8 mouse cellular contexts compared by ENCODE assay signal in genomic region chr6:39562166-39563015, GRCm38 (mm10). TPM values are rescaled to one million over a fixed set of nuclear protein-coding genes. Genes with fewer than 3 reads are reported as not detected.
DNase-seq lines count a peak whose midpoint lies in the region; ATAC-seq and TF ChIP-seq lines count a peak whose summit lies in the region.

No protein-coding gene starts in this region.

- peak overlapping the region; percentile 5; the same call in 1 of the 2 replicates for H3K4me3 ChIP-seq in ES-Bruce4 (ENCODE audit: low read depth, low read length)
- H3K4me3 ChIP-seq in forebrain, embryonic 12.5 days (replicated peaks) = no peak overlapping the region
- 0 out of 2 replicates have a peak overlapping the region, but pooled peaks have one; percentile 9 for H3K4me3 ChIP-seq in heart, postnatal 0 days (ENCODE audit: low read depth, low read length)
- H3K4me3 ChIP-seq in liver, embryonic 13.5 days (replicated peaks) = peak overlapping the region; percentile 26
- 0 out of 2 replicates have a peak overlapping the region, but pooled peaks have one; percentile 6 for H3K4me3 ChIP-seq in stomach, postnatal 0 days (ENCODE audit: low read depth, low read length)

- no peaks in the 10 kb centered on the region for H3K9me3 ChIP-seq in ES-Bruce4 (replicated peaks; ENCODE audit: control insufficient read depth, insufficient read depth, low read length, poor library complexity, severe bottlenecking)
- H3K9me3 ChIP-seq in forebrain, embryonic 12.5 days = no peaks in the 10 kb centered on the region
- H3K9me3 ChIP-seq in heart, postnatal 0 days (replicated peaks; ENCODE audit: control insufficient read depth, low read length) = no peaks in the 10 kb centered on the region
- H3K9me3 ChIP-seq in liver, embryonic 13.5 days (replicated peaks) = no peaks in the 10 kb centered on the region
- H3K9me3 ChIP-seq in stomach, postnatal 0 days (ENCODE audit: control insufficient read depth, low read length) = no peaks in the 10 kb centered on the region

- no peaks in the 10 kb centered on the region for H3K4me1 ChIP-seq in ES-Bruce4 (ENCODE audit: control insufficient read depth, insufficient read depth, low read length)
- H3K4me1 ChIP-seq in forebrain, embryonic 12.5 days = peaks cover 21% of the 10 kb centered on the region
- H3K4me1 ChIP-seq in heart, postnatal 0 days (ENCODE audit: control insufficient read depth, insufficient read depth) = no peaks in the 10 kb centered on the region
- peaks cover 16% of the 10 kb centered on the region for H3K4me1 ChIP-seq in liver, embryonic 13.5 days (replicated peaks)
- no peaks in the 10 kb centered on the region; the same call in 1 of the 2 replicates for H3K4me1 ChIP-seq in stomach, postnatal 0 days (replicated peaks; ENCODE audit: control insufficient read depth, insufficient read depth)

- H3K9ac ChIP-seq in ES-Bruce4 (ENCODE audit: low read depth, poor library complexity, severe bottlenecking) = no peak overlapping the region
- no peak overlapping the region for H3K9ac ChIP-seq in forebrain, embryonic 12.5 days
- no peak overlapping the region for H3K9ac ChIP-seq in heart, postnatal 0 days (replicated peaks; ENCODE audit: low read depth, low read length)
- no peak overlapping the region; the same call in 1 of the 2 replicates for H3K9ac ChIP-seq in liver, embryonic 13.5 days
- H3K9ac ChIP-seq in stomach, postnatal 0 days (ENCODE audit: low read length) = no peak overlapping the region

- no peaks in the 10 kb centered on the region for H3K27me3 ChIP-seq in ES-Bruce4 (ENCODE audit: control insufficient read depth, insufficient read depth, low read length, poor library complexity, severe bottlenecking)
- no peaks in the 10 kb centered on the region for H3K27me3 ChIP-seq in forebrain, embryonic 12.5 days
- no peaks in the 10 kb centered on the region for H3K27me3 ChIP-seq in heart, postnatal 0 days (ENCODE audit: control insufficient read depth, insufficient read depth, low read length)
- H3K27me3 ChIP-seq in liver, embryonic 13.5 days = peaks cover 26% of the 10 kb centered on the region
- no peaks in the 10 kb centered on the region for H3K27me3 ChIP-seq in stomach, postnatal 0 days (ENCODE audit: control insufficient read depth, insufficient read depth, low read length)

- peak; percentile 10 for TF ChIP-seq CTCF in ES-Bruce4 (IDR thresholded peaks at IDR 0.05; ENCODE audit: low read depth, low read length)
- peak; percentile 97 for TF ChIP-seq CTCF in heart, postnatal 0 days (IDR thresholded peaks at IDR 0.05; ENCODE audit: low read depth)
- TF ChIP-seq CTCF in stomach, postnatal 0 days (IDR thresholded peaks at IDR 0.05; ENCODE audit: low read depth) = peak; percentile 95

- TF ChIP-seq EP300 in ES-Bruce4 (IDR thresholded peaks at IDR 0.05; ENCODE audit: insufficient read depth, low read depth, low read length) = no peak
- TF ChIP-seq EP300 in heart, postnatal 0 days (IDR thresholded peaks at IDR 0.05; ENCODE audit: low read depth) = no peak
- TF ChIP-seq EP300 in stomach, postnatal 0 days (optimal IDR thresholded peaks at IDR 0.05) = no peak

- H3K27ac ChIP-seq in ES-Bruce4 (ENCODE audit: insufficient read depth, low read length) = no peak overlapping the region
- no peak overlapping the region for H3K27ac ChIP-seq in forebrain, embryonic 12.5 days
- no peak overlapping the region for H3K27ac ChIP-seq in heart, postnatal 0 days (ENCODE audit: low read depth)
- H3K27ac ChIP-seq in liver, embryonic 13.5 days = no peak overlapping the region
- H3K27ac ChIP-seq in stomach, postnatal 0 days (replicated peaks) = no peak overlapping the region

- WGBS in forebrain, embryonic 12.5 days = 21% methylated on average over 23 of the region's 23 CpGs
- 12% methylated on average over 23 of the region's 23 CpGs for WGBS in heart, postnatal 0 days
- WGBS in liver, embryonic 13.5 days (ENCODE audit: insufficient replicate concordance) = 11% methylated on average over 23 of the region's 23 CpGs
- 13% methylated on average over 23 of the region's 23 CpGs for WGBS in stomach, postnatal 0 days

- ATAC-seq in forebrain, embryonic 12.5 days (ENCODE audit: low FRiP score) = no peak; the same call in 1 of the 2 replicates
- peak; percentile 68; the same call in 1 of the 2 replicates for ATAC-seq in heart, postnatal 0 days (ENCODE audit: insufficient read depth, low read depth)
- ATAC-seq in liver, embryonic 13.5 days (ENCODE audit: low read depth) = peak; percentile 73
- peak; percentile 78 for ATAC-seq in stomach, postnatal 0 days (ENCODE audit: low FRiP score, low TSS enrichment)

- peak; percentile 86 for DNase-seq in c-Kit-positive CD71-positive TER-119-positive erythroid progenitor cells, embryonic 14.5 days (ENCODE audit: low spot score)
- DNase-seq in heart, postnatal 0 days (ENCODE audit: low spot score) = peak; percentile 89
- DNase-seq in kidney, postnatal 36 days = peak; percentile 84 to 87
- peak; percentile 73 for DNase-seq in liver, embryonic 13.5 days
- DNase-seq in neural tube, embryonic 10.5 days (ENCODE audit: extremely low spot score, low spot score) = peak; percentile 76
- peak; percentile 74 for DNase-seq in stomach, postnatal 0 days (ENCODE audit: low spot score)

- H3K36me3 ChIP-seq in ES-Bruce4 (ENCODE audit: control insufficient read depth, insufficient read depth, low read length, poor library complexity, severe bottlenecking) = no peaks in the 10 kb centered on the region
- H3K36me3 ChIP-seq in forebrain, embryonic 12.5 days (replicated peaks) = no peaks in the 10 kb centered on the region
- no peaks in the 10 kb centered on the region for H3K36me3 ChIP-seq in heart, postnatal 0 days (replicated peaks; ENCODE audit: control insufficient read depth, insufficient read depth, low read length)
- no peaks in the 10 kb centered on the region for H3K36me3 ChIP-seq in liver, embryonic 13.5 days
- no peaks in the 10 kb centered on the region for H3K36me3 ChIP-seq in stomach, postnatal 0 days (ENCODE audit: control insufficient read depth, insufficient read depth, low read length)

- no peak for TF ChIP-seq POLR2A in ES-Bruce4 (IDR thresholded peaks at IDR 0.05; ENCODE audit: insufficient read depth, low read length)

- H3K4me2 ChIP-seq in forebrain, embryonic 12.5 days = peak overlapping the region; percentile 2
- peak overlapping the region; percentile 57 for H3K4me2 ChIP-seq in heart, postnatal 0 days (ENCODE audit: low read depth, low read length)
- peak overlapping the region; percentile 53 for H3K4me2 ChIP-seq in liver, embryonic 13.5 days
- peak overlapping the region; percentile 36 for H3K4me2 ChIP-seq in stomach, postnatal 0 days (replicated peaks; ENCODE audit: low read depth)

RNA-seq across cellular contexts. Expression of gene Dennd2a, which starts 4.7 kb away (rescaled TPM):
- polyA plus RNA-seq in ES-Bruce4 (2011; ENCODE audit: insufficient read depth, insufficient read length, low read depth, missing spikeins) = 27.5 and 29.8 TPM in 2 replicates
- 37.6 and 39.3 TPM in 2 replicates for polyA plus RNA-seq in forebrain, embryonic 12.5 days (2016; fragmentation: Nextera tagmentation; extraction: Ambion mirVana)
- total RNA-seq in heart, postnatal 0 days (2014; rRNA removed; ENCODE audit: low replicate concordance) = 7.3 and 9.0 TPM in 2 replicates
- polyA plus RNA-seq in heart, postnatal 0 days (2015; fragmentation: Nextera tagmentation; extraction: Ambion mirVana) = 5.5 TPM in 2 replicates
- 1.9 and 2.1 TPM in 2 replicates for polyA plus RNA-seq in liver, embryonic 13.5 days (2015; fragmentation: Nextera tagmentation; extraction: Ambion mirVana)
- polyA plus RNA-seq in stomach, postnatal 0 days (2015; fragmentation: Nextera tagmentation; extraction: Ambion mirVana) = 4.7 TPM in 2 replicates

RNA-seq across cellular contexts. Expression of gene Adck2, which starts 11.3 kb away (rescaled TPM):
- polyA plus RNA-seq in ES-Bruce4 (2011; ENCODE audit: insufficient read depth, insufficient read length, low read depth, missing spikeins) = 5.5 and 11.6 TPM in 2 replicates
- 36.6 and 37.0 TPM in 2 replicates for polyA plus RNA-seq in forebrain, embryonic 12.5 days (2016; fragmentation: Nextera tagmentation; extraction: Ambion mirVana)
- 17.5 and 22.4 TPM in 2 replicates for total RNA-seq in heart, postnatal 0 days (2014; rRNA removed; ENCODE audit: low replicate concordance)
- 24.4 and 25.7 TPM in 2 replicates for polyA plus RNA-seq in heart, postnatal 0 days (2015; fragmentation: Nextera tagmentation; extraction: Ambion mirVana)
- 8.9 and 9.4 TPM in 2 replicates for polyA plus RNA-seq in liver, embryonic 13.5 days (2015; fragmentation: Nextera tagmentation; extraction: Ambion mirVana)
- polyA plus RNA-seq in stomach, postnatal 0 days (2015; fragmentation: Nextera tagmentation; extraction: Ambion mirVana) = 22.0 and 24.4 TPM in 2 replicates

RNA-seq across cellular contexts. Expression of gene Gm42420, which starts 23.2 kb away (rescaled TPM):
- not detected in 2 replicates for polyA plus RNA-seq in ES-Bruce4 (2011; ENCODE audit: insufficient read depth, insufficient read length, low read depth, missing spikeins)
- 0.87 and 1.7 TPM in 2 replicates for polyA plus RNA-seq in forebrain, embryonic 12.5 days (2016; fragmentation: Nextera tagmentation; extraction: Ambion mirVana)
- total RNA-seq in heart, postnatal 0 days (2014; rRNA removed; ENCODE audit: low replicate concordance) = not detected in 2 replicates
- 0.60 and 2.7 TPM in 2 replicates for polyA plus RNA-seq in heart, postnatal 0 days (2015; fragmentation: Nextera tagmentation; extraction: Ambion mirVana)
- 1.0 and 1.4 TPM in 2 replicates for polyA plus RNA-seq in liver, embryonic 13.5 days (2015; fragmentation: Nextera tagmentation; extraction: Ambion mirVana)
- 0.63 and 1.4 TPM in 2 replicates for polyA plus RNA-seq in stomach, postnatal 0 days (2015; fragmentation: Nextera tagmentation; extraction: Ambion mirVana)

RNA-seq across cellular contexts. Expression of gene Ndufb2, which starts 30.0 kb away (rescaled TPM):
- polyA plus RNA-seq in ES-Bruce4 (2011; ENCODE audit: insufficient read depth, insufficient read length, low read depth, missing spikeins) = 103 and 112 TPM in 2 replicates
- polyA plus RNA-seq in forebrain, embryonic 12.5 days (2016; fragmentation: Nextera tagmentation; extraction: Ambion mirVana) = 241 and 242 TPM in 2 replicates
- 719 and 838 TPM in 2 replicates for total RNA-seq in heart, postnatal 0 days (2014; rRNA removed; ENCODE audit: low replicate concordance)
- 1,229 and 1,304 TPM in 2 replicates for polyA plus RNA-seq in heart, postnatal 0 days (2015; fragmentation: Nextera tagmentation; extraction: Ambion mirVana)
- polyA plus RNA-seq in liver, embryonic 13.5 days (2015; fragmentation: Nextera tagmentation; extraction: Ambion mirVana) = 233 and 270 TPM in 2 replicates
- polyA plus RNA-seq in stomach, postnatal 0 days (2015; fragmentation: Nextera tagmentation; extraction: Ambion mirVana) = 419 and 461 TPM in 2 replicates

Comparison
In these comparisons a context has a peak if more than half of its experiments do, and no peak if none do; other contexts are left out.
1. CTCF ChIP-seq: peak in every context shown above with its lines; median percentile 97 in heart, postnatal 0 days; 95 in stomach, postnatal 0 days; 10 in ES-Bruce4.
2. H3K4me2 ChIP-seq: peak in every context shown above with its lines; median percentile 57 in heart, postnatal 0 days; 53 in liver, embryonic 13.5 days; 36 in stomach, postnatal 0 days; 2 in forebrain, embryonic 12.5 days.